Mouse (Mus musculus): ENCODE measurements around the gene Dtnb.

DNA sequence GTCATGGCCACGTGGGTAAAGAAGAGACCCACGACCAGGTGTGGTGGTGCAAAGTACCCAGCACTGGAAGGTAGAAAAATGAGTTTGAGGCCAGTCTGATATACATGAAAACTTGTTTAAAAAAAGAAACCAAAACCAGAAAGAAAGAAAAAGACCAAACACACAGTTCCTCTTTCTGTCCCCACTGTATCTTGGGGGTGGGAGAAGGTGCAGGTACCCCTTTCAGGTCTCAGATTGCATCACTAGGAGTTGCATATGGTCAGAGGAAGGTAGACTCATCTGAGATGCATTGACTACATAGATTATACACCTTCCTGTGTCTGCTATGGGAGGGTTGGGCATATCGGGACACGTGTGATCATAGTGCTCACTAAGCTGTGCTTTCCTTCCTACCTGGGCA is 85.1 kb downstream of the Dtnb start:
- TF ChIP-seq CTCF (IDR thresholded peaks at IDR 0.05; ENCODE audit: low read depth) (no peak), EP300 (IDR thresholded peaks at IDR 0.05; ENCODE audit: low read depth) (no peak)

Measured in liver, embryonic 14.5 days (tissue).